Mouse (Mus musculus): ENCODE measurements around the gene Gm20521. TPM values are rescaled to one million over a fixed set of nuclear protein-coding genes. Genes with fewer than 3 reads are reported as not detected.

Gm20521 gene
- polyA plus RNA-seq (2014; fragmentation: Nextera tagmentation; extraction: Ambion mirVana), result not detected in 2 replicates

DNA sequence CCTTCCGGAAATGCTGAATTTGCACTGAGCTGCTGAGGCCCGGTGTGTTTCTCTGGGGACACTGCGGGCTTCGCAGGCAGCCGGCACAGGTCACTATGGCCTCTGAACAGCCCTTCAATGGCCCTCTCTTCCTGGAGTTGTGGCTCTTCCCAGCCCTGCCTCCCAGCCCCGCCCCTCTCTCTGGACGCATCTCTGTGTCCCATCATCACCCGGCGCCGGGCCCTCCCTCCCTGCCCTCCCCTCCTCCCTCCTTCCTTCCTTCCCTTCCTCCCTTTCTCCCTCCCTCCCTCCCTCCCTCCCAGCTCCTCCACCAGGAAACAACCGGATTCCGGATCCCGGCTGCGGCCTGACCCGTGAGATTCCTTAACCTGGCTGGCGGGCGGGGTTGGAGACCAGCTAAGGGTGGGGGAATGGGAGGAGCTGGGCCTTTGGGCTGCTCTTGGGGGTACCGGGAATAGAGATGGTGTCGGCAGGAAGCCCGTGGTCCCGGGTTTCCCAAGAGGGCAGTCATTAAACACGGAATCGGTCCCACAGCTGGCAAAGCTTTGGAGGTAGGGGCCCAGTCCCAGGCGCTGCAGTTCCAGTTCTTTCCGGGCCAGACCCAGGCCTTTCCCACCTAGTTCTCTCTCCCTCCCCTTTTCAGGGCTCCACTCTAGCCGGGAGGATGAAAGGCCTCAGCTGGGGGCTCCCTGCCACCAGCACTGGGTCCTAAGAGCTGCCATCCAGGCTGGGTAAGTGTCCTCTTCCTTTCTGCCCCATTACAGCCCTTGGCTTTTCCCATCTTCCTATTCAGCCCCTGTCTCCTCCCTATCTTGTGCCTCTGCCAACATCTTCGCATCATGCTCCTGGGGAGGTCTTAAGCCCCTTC lies at the start of gene Gm20521, which contains the start of gene Bcl2l2:
Gene Gm20521 (plus strand): TSS at position 288 of the 868 bp plus-strand sequence.
Gene Bcl2l2 (plus strand): TSS at position 224 of the 868 bp plus-strand sequence.
- Histone ChIP-seq H3K4me2 (ENCODE audit: low read length) (peak within 1 kb of the TSS; percentile 83), H3K9me3 (replicated peaks; ENCODE audit: control insufficient read depth, low read length) (no peaks in the 10 kb centered on the region), H3K27me3 (replicated peaks; ENCODE audit: control insufficient read depth, insufficient read depth, low read length) (no peaks in the 10 kb centered on the region), H3K4me1 (ENCODE audit: control insufficient read depth, insufficient read depth, low read length) (peaks cover 13% of the 10 kb centered on the region), H3K27ac (ENCODE audit: low read depth, low read length) (peak within 1 kb of the TSS; percentile 86), H3K36me3 (ENCODE audit: control insufficient read depth, insufficient read depth, low read length) (peaks cover 10% of the 10 kb centered on the region), H3K4me3 (ENCODE audit: low read depth, low read length) (peak within 1 kb of the TSS; percentile 69), H3K9ac (ENCODE audit: low read length) (peak within 1 kb of the TSS; percentile 88)
- ATAC-seq (peak; percentile 89), DNase-seq (ENCODE audit: low spot score) (peak; percentile 84)
- WGBS, result under 1% methylated on average over 27 of the region's 27 CpGs

DNA sequence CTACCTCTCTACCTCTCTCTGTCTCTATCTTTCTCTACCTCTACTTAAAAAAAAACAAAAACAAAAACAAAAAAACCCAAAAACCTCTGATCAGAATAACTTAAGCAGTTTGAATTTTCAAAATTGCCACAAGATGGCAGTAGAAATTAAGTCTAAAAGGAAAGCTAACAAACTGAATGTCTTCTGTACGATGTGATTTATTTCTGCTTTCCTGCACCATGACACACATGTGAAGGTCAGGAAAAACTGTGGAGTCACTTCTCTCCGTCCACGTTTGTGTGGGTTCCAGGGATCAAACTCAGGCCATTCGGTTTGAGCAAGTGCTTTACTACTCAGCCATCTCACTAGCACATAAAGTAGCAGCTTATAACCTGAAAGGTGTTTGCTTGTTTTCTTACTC lies 39.8 kb upstream of the Gm20521 start:
- no peak overlapping the region for H3K9ac ChIP-seq (ENCODE audit: low read length)

DNA sequence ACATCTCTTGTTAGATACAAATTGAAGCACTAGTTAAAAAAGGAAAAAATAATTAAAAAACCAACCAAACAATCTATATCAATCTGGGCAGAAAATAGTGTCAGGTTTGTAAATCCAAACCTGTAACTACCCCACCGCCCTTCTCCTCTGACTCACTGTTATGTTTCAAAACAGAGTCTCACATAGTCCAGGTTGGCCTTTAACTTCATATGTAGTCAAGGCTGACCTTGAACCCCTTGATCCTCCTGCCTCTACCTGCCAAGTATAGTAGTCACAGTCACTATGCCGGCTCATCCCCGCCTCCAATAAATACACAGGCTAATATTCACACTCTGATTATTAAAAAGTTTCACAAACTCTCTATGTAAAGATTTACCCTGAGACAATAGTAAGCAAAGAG lies 27.5 kb upstream of the Gm20521 start:
- no peak overlapping the region for H3K4me3 ChIP-seq (ENCODE audit: low read depth, low read length)
- peaks cover 30% of the 10 kb centered on the region for H3K36me3 ChIP-seq (ENCODE audit: control insufficient read depth, insufficient read depth, low read length)
- WGBS, result 95% methylated on average over 3 of the region's 3 CpGs
- H3K27ac ChIP-seq (ENCODE audit: low read depth, low read length), result no peak overlapping the region
- ATAC-seq (no peak), DNase-seq (ENCODE audit: low spot score) (no peak)
- no peak overlapping the region for H3K4me2 ChIP-seq (ENCODE audit: low read length)
- no peaks in the 10 kb centered on the region for H3K4me1 ChIP-seq (ENCODE audit: control insufficient read depth, insufficient read depth, low read length)
- H3K9me3 ChIP-seq (replicated peaks; ENCODE audit: control insufficient read depth, low read length), result no peaks in the 10 kb centered on the region
- H3K27me3 ChIP-seq (replicated peaks; ENCODE audit: control insufficient read depth, insufficient read depth, low read length), result no peaks in the 10 kb centered on the region
- H3K9ac ChIP-seq (ENCODE audit: low read length), result no peak overlapping the region

More for the DNA sequence above, 39.8 kb upstream of the Gm20521 start:
- DNase-seq (ENCODE audit: low spot score) (peak; percentile 86), ATAC-seq (0 out of 2 replicates have a peak, but pooled peaks have one; percentile 29)
- H3K9me3 ChIP-seq (replicated peaks; ENCODE audit: control insufficient read depth, low read length), result no peaks in the 10 kb centered on the region
- no peaks in the 10 kb centered on the region for H3K4me1 ChIP-seq (ENCODE audit: control insufficient read depth, insufficient read depth, low read length)
- H3K27ac ChIP-seq (ENCODE audit: low read depth, low read length), result no peak overlapping the region
- no peak overlapping the region for H3K4me2 ChIP-seq (ENCODE audit: low read length)
- no peaks in the 10 kb centered on the region for H3K27me3 ChIP-seq (replicated peaks; ENCODE audit: control insufficient read depth, insufficient read depth, low read length)
- H3K36me3 ChIP-seq (ENCODE audit: control insufficient read depth, insufficient read depth, low read length), result no peaks in the 10 kb centered on the region
- no peak overlapping the region for H3K4me3 ChIP-seq (ENCODE audit: low read depth, low read length)
- 7% methylated on average over 4 of the region's 4 CpGs for WGBS

GRCm38 (mm10) chr14:54856703-54857102 lies 26.5 kb upstream of the Gm20521 start:
- 94% methylated on average over 7 of the region's 7 CpGs for WGBS
- Histone ChIP-seq H3K4me1 (ENCODE audit: control insufficient read depth, insufficient read depth, low read length) (no peaks in the 10 kb centered on the region), H3K27me3 (replicated peaks; ENCODE audit: control insufficient read depth, insufficient read depth, low read length) (no peaks in the 10 kb centered on the region), H3K36me3 (ENCODE audit: control insufficient read depth, insufficient read depth, low read length) (peaks cover 30% of the 10 kb centered on the region), H3K9me3 (replicated peaks; ENCODE audit: control insufficient read depth, low read length) (no peaks in the 10 kb centered on the region), H3K4me2 (ENCODE audit: low read length) (no peak overlapping the region), H3K9ac (ENCODE audit: low read length) (no peak overlapping the region), H3K4me3 (ENCODE audit: low read depth, low read length) (no peak overlapping the region), H3K27ac (ENCODE audit: low read depth, low read length) (no peak overlapping the region)
- ATAC-seq (no peak), DNase-seq (ENCODE audit: low spot score) (no peak)

GRCm38 (mm10) chr14:54857891-54858290 lies 25.4 kb upstream of the Gm20521 start:
- Histone ChIP-seq H3K27me3 (replicated peaks; ENCODE audit: control insufficient read depth, insufficient read depth, low read length) (no peaks in the 10 kb centered on the region), H3K4me2 (ENCODE audit: low read length) (no peak overlapping the region), H3K4me3 (ENCODE audit: low read depth, low read length) (no peak overlapping the region), H3K9ac (ENCODE audit: low read length) (no peak overlapping the region), H3K4me1 (ENCODE audit: control insufficient read depth, insufficient read depth, low read length) (no peaks in the 10 kb centered on the region), H3K36me3 (ENCODE audit: control insufficient read depth, insufficient read depth, low read length) (peaks cover 30% of the 10 kb centered on the region), H3K9me3 (replicated peaks; ENCODE audit: control insufficient read depth, low read length) (no peaks in the 10 kb centered on the region), H3K27ac (ENCODE audit: low read depth, low read length) (no peak overlapping the region)
- DNase-seq (ENCODE audit: low spot score) (no peak), ATAC-seq (no peak)
- 93% methylated on average over 9 of the region's 9 CpGs for WGBS

- H3K9ac ChIP-seq (ENCODE audit: low read length), result no peak overlapping the region
- ATAC-seq (no peak), DNase-seq (ENCODE audit: low spot score) (peak; percentile 65)
- no peak overlapping the region for H3K4me3 ChIP-seq (ENCODE audit: low read depth, low read length)
- no peak overlapping the region for H3K27ac ChIP-seq (ENCODE audit: low read depth, low read length)
- H3K4me1 ChIP-seq (ENCODE audit: control insufficient read depth, insufficient read depth, low read length), result peaks cover 5% of the 10 kb centered on the region
- H3K27me3 ChIP-seq (replicated peaks; ENCODE audit: control insufficient read depth, insufficient read depth, low read length), result no peaks in the 10 kb centered on the region
- WGBS, result 45% methylated on average over 2 of the region's 2 CpGs
- peaks cover 17% of the 10 kb centered on the region for H3K36me3 ChIP-seq (ENCODE audit: control insufficient read depth, insufficient read depth, low read length)
- no peak overlapping the region for H3K4me2 ChIP-seq (ENCODE audit: low read length)
- no peaks in the 10 kb centered on the region for H3K9me3 ChIP-seq (replicated peaks; ENCODE audit: control insufficient read depth, low read length)
Observed at GRCm38 (mm10) chr14:54860511-54860910, 22.7 kb upstream of the Gm20521 start.

DNA sequence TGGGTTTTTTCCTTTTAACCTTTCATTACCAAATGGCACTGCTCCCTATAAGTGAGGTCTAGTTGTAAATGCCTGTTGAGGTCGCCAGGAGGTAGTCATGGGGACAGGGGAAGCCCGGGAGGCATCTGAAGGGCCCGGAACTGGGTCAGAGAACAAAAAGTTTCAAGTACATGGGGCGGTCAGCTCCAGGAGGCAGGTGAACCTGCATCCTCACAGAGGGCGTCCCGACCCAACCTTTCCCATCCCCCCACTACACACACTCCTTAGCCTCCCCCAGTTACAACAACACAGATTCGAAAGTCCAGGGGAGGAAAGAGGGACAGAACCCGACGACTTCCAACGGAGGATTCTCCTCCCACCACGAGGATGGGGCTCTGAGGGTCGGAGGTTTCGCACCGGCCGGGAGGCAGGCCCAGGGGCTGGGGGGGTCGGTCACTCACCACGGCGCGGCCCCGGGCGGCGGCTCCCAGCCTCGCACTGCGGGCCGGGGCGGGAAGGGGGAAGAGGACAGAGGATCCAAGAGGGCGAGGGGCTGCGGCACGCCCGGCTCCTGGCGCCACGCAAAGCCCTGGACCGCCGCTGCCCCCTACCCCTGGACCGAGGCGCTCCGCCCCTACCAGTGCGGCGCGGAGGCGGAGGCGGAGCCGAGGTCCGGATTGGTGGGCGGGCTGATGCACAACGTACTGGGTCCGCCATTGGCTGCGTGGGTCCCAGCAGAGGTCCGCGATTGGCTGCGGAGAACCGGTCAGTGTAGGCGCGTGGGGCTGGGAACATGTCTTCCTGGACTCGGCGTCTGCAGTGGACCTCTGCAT lies 19.5 kb upstream of the Gm20521 start:
- H3K4me3 ChIP-seq (ENCODE audit: low read depth, low read length), result peak overlapping the region; percentile 84
- WGBS, result under 1% methylated on average over 52 of the region's 56 CpGs
- no peaks in the 10 kb centered on the region for H3K36me3 ChIP-seq (ENCODE audit: control insufficient read depth, insufficient read depth, low read length)
- peak overlapping the region; percentile 91 for H3K9ac ChIP-seq (ENCODE audit: low read length)
- H3K9me3 ChIP-seq (replicated peaks; ENCODE audit: control insufficient read depth, low read length), result no peaks in the 10 kb centered on the region
- H3K27ac ChIP-seq (ENCODE audit: low read depth, low read length), result peak overlapping the region; percentile 52
- peak; percentile 96 for DNase-seq (ENCODE audit: low spot score)
- ATAC-seq, result peak; percentile 100
- H3K4me1 ChIP-seq (ENCODE audit: control insufficient read depth, insufficient read depth, low read length), result peaks cover 5% of the 10 kb centered on the region
- no peaks in the 10 kb centered on the region for H3K27me3 ChIP-seq (replicated peaks; ENCODE audit: control insufficient read depth, insufficient read depth, low read length)
- peak overlapping the region; percentile 74 for H3K4me2 ChIP-seq (ENCODE audit: low read length)

DNA sequence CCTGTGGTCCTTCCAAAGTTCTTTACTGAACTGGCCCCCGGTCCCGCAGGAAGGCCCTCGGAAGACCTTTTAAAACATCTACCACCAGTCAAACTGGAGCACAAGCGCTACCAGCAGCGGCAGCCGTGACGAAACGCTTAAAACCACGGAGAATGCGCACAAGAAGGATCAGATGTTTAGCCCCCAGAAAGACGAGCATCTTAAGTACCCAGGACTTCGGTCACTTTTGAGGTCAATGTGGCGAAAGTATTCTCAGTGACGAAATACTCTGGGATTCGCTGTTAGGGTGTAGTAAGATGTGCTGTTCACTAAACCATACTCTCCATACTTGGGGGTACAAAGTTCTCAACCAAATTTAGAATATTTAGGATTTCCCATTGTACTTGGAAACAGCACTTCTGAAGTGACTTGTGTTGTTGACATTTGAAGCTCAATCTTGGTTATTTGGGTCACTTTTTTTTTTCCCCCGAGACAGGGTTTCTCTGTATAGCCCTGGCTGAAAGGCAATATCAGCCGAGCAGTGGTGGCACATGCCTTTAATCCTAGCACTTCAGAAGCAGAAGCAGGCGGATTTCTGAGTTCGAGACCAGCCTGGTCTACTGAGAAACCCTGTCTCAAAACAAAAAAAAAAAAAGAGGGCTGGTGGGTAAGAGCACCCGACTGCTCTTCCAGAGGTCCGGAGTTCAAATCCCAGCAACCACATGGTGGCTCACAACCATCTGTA lies 18.8 kb upstream of the Gm20521 start:
- Histone ChIP-seq H3K36me3 (ENCODE audit: control insufficient read depth, insufficient read depth, low read length) (no peaks in the 10 kb centered on the region), H3K4me1 (ENCODE audit: control insufficient read depth, insufficient read depth, low read length) (peaks cover 5% of the 10 kb centered on the region), H3K4me2 (ENCODE audit: low read length) (peak overlapping the region; percentile 74), H3K9me3 (replicated peaks; ENCODE audit: control insufficient read depth, low read length) (no peaks in the 10 kb centered on the region), H3K9ac (ENCODE audit: low read length) (peak overlapping the region; percentile 91), H3K4me3 (ENCODE audit: low read depth, low read length) (peak overlapping the region; percentile 84), H3K27ac (ENCODE audit: low read depth, low read length) (peak overlapping the region; percentile 52; the same call in 1 of the 2 replicates), H3K27me3 (replicated peaks; ENCODE audit: control insufficient read depth, insufficient read depth, low read length) (no peaks in the 10 kb centered on the region)
- no peak for DNase-seq (ENCODE audit: low spot score)
- 19% methylated on average over 21 of the region's 21 CpGs for WGBS
- ATAC-seq, result no peak
